Mouse (Mus musculus): ENCODE data around the gene Trim46.

Gene Trim46

DNA sequence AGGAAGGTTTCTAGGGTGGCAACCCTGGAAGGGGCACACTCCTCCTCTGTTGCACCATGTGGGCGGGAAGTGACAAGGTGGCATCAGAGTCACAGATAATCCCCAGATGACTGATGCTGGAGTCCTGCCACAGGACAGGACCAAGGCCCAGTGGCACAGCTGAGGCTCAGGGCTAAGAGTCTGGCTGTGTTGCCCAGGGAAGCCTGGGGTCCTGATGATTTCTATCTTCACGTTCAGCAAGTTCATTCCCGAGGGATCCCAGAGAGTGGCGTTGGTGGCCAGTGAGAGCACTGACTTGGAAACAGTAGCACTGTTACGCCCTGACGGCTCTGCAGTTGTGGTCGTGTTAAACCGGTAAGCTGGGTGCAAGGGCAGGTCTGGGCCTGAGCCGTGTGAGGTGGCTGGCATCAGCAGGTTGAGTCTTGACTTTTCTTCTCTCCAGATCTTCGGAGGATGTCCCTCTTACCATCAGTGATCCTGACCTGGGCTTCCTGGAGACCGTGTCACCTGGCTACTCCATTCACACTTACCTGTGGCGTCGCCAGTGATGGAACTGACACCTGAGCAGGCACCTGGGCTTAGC is 37.9 kb downstream of the Trim46 start:
- no peak for DNase-seq

DNA sequence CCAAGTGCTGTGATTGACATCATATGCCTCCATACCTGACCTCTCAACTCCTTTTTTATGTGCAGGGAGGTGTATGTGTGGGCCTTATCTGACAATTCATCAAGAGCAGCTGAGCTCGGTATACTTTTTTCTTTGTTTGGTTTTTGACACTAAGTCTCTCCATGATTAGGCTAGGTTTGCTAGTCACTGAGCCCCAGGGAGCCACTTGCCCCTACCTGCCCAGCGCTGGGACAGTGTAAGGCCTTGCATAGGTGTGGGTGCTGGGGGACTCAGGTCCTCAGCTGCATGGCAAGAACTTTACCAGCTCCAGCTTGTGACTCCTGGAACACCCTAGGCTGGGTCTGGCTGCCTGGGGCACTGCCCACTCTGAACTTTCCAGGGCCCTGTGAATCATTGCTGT is 39.4 kb downstream of the Trim46 start:
- DNase-seq: no peak

DNA sequence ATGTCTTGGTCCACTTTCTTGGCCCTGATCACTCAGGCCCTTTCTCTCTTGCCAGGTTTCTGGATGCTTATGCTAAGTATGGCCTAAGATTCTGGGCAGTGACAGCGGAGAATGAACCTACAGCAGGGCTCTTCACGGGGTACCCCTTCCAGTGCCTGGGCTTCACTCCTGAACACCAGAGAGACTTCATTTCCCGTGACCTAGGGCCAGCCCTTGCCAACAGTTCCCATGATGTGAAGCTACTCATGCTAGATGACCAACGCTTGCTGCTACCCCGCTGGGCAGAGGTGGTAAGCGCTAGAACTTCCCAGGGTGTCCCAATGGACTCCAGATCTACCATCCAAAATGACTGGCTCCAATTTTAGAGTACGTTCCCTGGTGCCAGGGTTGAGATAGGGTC is 40.0 kb downstream of the Trim46 start:
- no peak for DNase-seq

DNA sequence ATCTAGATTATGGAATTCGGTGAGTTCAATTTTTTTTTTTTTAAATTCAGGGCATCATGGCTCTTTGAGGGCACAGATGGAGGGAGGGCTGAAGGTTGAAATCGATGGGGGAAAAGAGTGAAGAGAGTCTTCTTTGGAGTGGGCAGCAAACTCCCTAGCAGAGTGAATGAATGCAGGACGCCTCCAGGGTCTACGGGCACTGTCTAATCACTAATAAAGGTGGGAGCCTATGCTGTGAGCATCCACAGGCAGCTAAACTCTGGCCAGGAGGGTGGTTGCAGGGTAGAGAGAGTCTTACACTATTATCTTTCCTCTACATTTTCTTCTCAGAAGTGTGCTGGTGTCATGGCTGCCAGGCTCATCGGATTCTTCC is 43.0 kb downstream of the Trim46 start:
- DNase-seq: no peak

DNA sequence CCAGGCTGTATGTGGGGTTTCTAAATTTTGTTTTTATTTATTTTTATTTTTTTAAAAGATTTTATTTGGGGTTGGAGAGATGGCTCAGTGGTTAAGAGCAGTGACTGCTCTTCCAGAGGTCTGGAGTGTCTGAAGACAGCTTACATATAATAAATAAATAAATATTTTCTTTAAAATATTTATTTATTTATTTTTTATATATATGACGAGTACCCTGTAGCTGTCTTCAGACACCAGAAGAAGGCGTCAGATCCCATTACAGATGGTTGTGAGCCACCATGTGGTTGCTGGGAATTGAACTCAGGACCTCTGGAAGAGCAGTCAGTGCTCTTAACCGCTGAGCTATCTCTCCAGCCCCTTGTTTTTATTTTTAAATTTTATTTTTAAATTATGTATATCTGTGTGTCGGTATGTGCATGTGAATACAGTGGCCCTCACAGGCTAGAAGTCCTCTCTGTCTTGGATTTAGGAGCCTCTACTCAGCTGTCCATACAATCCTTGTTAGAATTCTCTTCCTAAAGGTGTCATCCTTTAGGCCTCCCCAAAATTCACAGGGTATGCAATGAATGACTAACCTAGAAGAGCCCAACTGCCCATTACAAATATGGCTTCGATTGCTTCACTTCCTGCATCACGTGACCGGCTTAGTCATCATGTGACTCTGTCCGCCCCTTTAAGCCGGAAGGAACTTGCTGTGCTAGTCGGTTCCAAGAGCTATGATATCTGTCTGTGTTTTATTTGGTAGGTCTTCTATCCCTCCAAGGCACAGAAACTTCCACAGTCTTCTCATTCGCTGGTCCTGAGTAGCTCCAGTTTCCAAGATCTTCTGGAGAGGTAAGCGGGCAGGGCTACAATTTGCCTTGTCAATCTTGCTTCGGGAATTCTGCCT is 43.6 kb downstream of the Trim46 start, which contains the start of gene Gba:
Gene Gba, plus strand, starts transcription at position 676 of the 889 bp plus-strand sequence.
- peak; percentile 90 for DNase-seq

DNA sequence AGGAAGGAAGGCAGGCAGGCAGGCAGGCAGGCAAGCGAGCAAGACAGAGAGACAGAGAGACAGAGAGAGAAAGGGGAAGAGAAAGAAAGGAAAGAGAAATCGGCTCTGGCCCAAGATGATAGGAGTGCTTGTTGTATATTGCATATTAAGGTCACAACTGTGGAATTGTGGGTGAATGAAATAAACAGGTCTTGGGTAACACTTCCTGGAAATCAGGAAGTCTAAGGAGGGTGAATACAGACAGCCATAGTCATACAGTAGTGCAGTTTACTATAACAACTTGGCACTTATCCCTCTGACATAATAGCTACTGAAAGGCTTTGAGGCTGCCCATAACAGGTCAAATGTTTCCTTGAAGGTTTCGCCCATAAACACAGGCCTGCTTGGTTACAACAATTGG is 46.3 kb downstream of the Trim46 start:
- no peak for DNase-seq

DNA sequence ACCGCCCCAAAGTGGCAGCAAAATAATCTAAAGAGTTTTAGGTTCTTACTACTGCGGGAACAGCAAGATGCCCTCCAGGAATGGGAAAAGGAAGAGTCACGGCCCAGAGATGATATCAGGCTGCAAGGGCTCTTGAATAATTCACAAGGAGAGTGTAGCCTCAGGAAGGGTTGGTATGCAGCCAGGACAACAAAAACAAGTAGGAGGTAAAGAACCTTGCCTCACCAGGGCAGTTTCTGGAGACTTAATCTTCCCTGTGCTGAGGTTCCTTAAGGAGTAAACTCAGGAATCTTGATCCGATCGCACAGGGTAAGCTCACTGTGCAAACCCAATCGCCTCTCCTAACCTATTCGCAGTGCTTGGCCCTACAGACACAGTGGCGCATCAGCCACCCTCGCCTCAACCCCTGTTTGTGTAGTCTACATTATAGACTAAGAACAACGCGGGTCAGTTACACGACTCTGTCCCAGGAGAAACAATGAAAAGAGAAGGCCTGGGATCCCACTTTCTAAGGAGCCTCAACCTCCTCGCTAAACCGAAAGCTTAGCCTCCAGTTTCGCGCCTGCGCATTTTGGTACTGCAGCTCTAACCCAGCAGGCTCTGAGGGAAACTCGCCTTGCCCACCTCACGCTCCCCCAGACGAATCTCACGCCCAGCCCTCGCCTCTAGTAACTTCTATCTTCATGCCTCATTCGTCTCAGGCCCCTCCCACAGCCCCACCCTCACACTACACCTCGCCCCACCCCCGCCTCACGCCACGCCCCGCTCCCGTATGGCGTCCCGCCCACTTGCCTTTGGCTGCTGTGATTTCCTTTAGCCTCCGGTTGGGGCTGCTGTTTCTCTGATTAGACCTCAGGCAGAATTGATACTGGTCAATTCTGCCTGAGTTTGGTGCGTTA is 49.9 kb downstream of the Trim46 start:
- DNase-seq: peak; percentile 80

DNA sequence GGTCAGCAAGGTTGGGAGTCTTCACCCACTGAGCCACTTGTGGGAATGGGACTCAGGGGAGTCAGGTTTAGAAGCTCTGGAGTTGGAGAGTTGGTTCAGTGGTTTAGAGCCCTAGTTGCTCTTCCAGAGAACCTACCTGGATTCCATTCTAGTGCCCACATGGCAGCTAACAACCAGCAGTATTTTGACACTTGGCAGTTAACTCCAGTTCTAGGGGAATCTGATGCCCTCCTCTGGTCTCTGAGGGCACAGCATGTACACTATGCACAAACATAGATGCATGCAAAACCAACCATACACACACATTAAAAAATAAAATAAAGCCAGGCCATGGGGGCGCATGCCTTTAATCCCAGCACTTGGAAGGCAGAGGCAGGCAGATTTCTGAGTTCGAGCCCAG is 52.3 kb downstream of the Trim46 start:
- no peak for DNase-seq

DNA sequence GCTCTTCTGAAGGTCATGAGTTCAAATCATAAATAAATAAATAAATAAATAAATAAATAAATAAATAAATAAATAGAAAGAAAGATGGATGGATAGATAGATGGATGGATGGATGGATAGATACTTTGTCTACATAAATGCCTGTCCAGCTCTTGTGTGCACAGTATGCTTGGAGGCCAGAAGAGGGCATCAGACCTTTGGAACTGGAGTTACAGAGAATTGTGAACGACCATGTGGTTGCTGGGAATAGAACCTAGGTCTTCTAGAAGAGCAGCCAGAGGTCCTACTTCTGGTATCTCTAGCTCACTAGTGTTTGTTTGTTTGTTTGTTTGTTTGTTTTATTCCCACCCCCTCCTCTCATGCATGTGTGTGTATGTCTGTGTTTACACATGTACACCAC is 52.8 kb downstream of the Trim46 start:
- DNase-seq: no peak

DNA sequence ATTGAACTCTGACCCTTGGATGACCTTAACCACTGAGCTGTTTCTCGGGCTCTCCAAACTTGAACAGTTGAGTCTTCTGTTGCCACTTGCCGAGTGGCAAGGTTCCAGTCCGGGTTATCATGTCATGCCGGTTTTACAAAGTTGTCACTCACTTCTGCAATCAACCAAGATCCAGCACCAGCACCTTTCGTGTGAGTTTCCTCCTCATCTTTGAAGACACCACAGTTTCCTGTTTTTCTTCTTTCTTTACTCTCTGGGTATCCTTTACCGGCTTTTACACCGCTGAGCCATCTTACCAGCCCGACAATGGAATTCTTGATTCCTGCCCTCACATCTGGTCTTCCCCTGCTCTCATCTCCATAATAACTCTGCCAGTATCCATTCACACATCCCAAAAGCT is 55.7 kb downstream of the Trim46 start:
- DNase-seq: no peak

DNA sequence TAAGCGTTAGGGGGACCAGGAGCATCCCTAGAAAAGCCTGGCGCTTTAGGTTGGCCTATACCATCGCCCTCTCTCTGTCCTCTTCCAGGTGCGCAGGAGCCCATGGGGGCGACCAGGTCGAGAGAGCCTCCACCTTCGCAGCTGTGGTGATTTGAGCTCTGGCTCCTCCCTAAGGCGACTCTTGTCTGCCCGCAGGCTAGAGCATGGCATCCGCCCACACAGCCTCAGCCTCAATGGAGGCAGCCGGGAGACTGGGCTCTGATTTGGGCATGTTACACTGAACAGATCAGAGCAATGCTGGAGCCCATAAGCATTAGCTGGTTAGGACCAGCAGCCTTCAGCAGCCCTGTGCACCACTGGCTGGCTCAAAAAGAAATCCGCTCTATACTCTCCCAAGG is 57.6 kb downstream of the Trim46 start:
- no peak for DNase-seq

DNA sequence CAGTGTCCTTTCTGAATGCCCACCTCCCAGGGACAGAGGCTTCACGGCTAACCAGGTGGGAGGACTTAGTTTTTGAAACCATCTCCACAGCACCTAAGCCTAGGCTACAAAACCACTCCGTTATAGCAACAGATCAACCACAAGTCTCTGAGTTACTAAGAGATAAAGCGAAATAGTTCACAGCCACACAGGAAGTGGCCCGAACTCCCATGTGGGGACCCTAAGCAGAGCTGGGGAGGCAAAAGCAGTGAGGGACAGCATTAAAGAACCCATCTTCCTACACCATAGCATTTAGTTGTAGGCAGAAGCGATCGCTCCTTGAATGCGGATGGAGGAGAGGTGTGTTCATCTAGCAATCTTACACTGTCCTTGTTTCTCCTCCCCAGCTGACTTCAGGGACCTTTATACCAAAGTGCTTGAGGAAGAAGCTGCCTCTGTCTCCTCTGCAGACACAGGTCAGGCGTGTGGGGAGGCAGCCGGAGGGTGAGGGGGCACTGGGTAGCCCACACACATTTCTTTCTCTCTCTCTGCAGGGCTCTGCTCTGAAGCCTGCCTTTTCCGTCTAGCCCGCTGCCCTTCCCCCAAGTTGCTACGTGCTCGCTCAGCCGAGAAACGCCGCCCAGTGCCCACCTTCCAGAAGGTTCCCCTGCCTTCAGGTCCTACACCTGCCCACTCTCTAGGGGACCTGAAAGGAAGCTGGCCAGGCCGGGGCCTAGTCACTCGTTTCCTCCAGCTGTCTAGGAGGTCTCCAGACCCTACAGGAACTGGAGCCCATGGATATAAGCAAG is 58.2 kb downstream of the Trim46 start:
- DNase-seq: no peak

DNA sequence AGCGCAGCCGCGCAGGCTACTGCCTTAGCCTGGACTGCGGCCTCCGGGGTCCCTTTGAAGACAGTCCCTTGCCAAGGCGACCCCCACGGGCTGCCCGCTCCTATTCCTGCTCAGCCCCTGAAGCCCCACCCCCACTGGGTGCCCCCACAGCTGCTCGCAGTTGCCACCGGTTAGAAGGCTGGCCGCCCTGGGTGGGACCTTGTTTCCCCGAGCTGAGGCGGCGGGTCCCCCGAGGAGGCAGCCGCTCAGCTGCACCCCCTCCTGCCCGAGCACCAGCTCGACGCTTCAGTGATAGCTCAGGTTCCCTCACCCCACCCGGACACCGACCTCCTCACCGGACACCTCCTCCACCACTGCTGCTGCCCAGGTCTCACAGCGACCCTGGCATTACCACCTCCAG is 58.9 kb downstream of the Trim46 start:
- DNase-seq: no peak
